In genomic region chr19:32030430-32030829, GRCm38 (mm10) we compare ENCODE assay signal across 9 mouse cellular contexts.
DNase-seq lines count a peak whose midpoint lies in the region; ATAC-seq and TF ChIP-seq lines count a peak whose summit lies in the region.
"Had no signal": no experiment of that assay in that cellular context is flagged by ENCODE, and none has a peak within 500 bp of the region (broad histone marks: within the 10 kb centered on the region; RNA-seq: fewer than 3 reads in every experiment).

No protein-coding gene starts in this region.

- H3K4me2 ChIP-seq in liver, embryonic 14.5 days (ENCODE audit: low read depth) = no peak overlapping the region
- H3K4me2 ChIP-seq: heart, embryonic 15.5 days had no signal

- no peaks in the 10 kb centered on the region for H3K4me1 ChIP-seq in liver, embryonic 14.5 days (replicated peaks; ENCODE audit: control insufficient read depth in 2 of 2, insufficient read depth in 2 of 2, low read length in 1 of 2)
- H3K4me1 ChIP-seq: heart, embryonic 15.5 days had no signal

- no peak overlapping the region for H3K27ac ChIP-seq in liver, embryonic 14.5 days
- H3K27ac ChIP-seq: heart, embryonic 15.5 days had no signal

- no peak overlapping the region for H3K4me3 ChIP-seq in liver, embryonic 14.5 days (ENCODE audit: insufficient read depth in 1 of 2, low read depth in 2 of 2, low read length in 2 of 2)
- H3K4me3 ChIP-seq: heart, embryonic 15.5 days had no signal

- H3K27me3 ChIP-seq in liver, embryonic 14.5 days (ENCODE audit: control insufficient read depth, insufficient read depth, low read length) = no peaks in the 10 kb centered on the region
- H3K27me3 ChIP-seq: heart, embryonic 15.5 days had no signal

- no peak overlapping the region for H3K9ac ChIP-seq in liver, embryonic 14.5 days (replicated peaks)
- H3K9ac ChIP-seq: heart, embryonic 15.5 days had no signal

- no peaks in the 10 kb centered on the region for H3K9me3 ChIP-seq in liver, embryonic 14.5 days (ENCODE audit: control insufficient read depth, low read length)
- H3K9me3 ChIP-seq: heart, embryonic 15.5 days had no signal

- no peaks in the 10 kb centered on the region for H3K36me3 ChIP-seq in liver, embryonic 14.5 days (replicated peaks; ENCODE audit: control insufficient read depth, insufficient read depth, low read depth)
- H3K36me3 ChIP-seq: heart, embryonic 15.5 days had no signal

- no peak for TF ChIP-seq POLR2A in brain, embryonic 14.5 days (IDR thresholded peaks at IDR 0.05; ENCODE audit: borderline replicate concordance, extremely low read depth, insufficient read depth, insufficient read length, poor library complexity, severe bottlenecking)

- peak; percentile 66; the same call in 1 of the 2 replicates for ATAC-seq in cerebellum, adult (ENCODE audit: insufficient number of reproducible peaks, low FRiP score, low TSS enrichment)
- ATAC-seq in liver, embryonic 14.5 days (ENCODE audit: insufficient read depth) = no peak

- no peak for TF ChIP-seq EP300 in liver, embryonic 14.5 days (IDR thresholded peaks at IDR 0.05; ENCODE audit: low read depth)

- 3% methylated on average over 1 of the region's 1 CpGs for WGBS in liver, embryonic 14.5 days (ENCODE audit: insufficient replicate concordance)

- TF ChIP-seq CTCF in liver, embryonic 14.5 days (IDR thresholded peaks at IDR 0.05; ENCODE audit: low read depth) = peak; percentile 71
- TF ChIP-seq CTCF in brain, embryonic 14.5 days (IDR thresholded peaks at IDR 0.05; ENCODE audit: borderline replicate concordance, extremely low read depth, insufficient read depth, insufficient read length) = peak; percentile 48; the same call in 1 of the 2 replicates

- no peak for DNase-seq in cerebellum, adult 9-11 months
- peak; percentile 37 to 44 (median 40) for DNase-seq in liver, embryonic 14.5 days (ENCODE audit: low read depth in 3 of 3, low spot score in 3 of 3)
- no peak for DNase-seq in liver
- DNase-seq in brain, embryonic 14.5 days (ENCODE audit: low read depth) = peak; percentile 78
- DNase-seq in gonadal fat pad, adult 2 months (ENCODE audit: low read depth) = peak; percentile 10
- DNase-seq in layer of hippocampus, adult 9-11 months = peak; percentile 38
- DNase-seq in retina, embryonic 14.5 days (ENCODE audit: low spot score) = peak; percentile 82

Comparison
In these comparisons a context has a peak if more than half of its experiments do, and no peak if none do; other contexts are left out.
1. DNase-seq: peak in liver, embryonic 14.5 days (3 of 3), brain, embryonic 14.5 days (single experiment), gonadal fat pad, adult 2 months (single experiment), layer of hippocampus, adult 9-11 months (single experiment) and retina, embryonic 14.5 days (single experiment); none in cerebellum, adult 9-11 months (single experiment) and liver (single experiment).